Mouse (Mus musculus) small intestine, adult 2 months (tissue): ENCODE data around the gene Gfod2.

Experiments used
- CTCF ChIP-seq: fragments of 200-500 bp; IDR thresholded peaks from 2 replicates; pipeline ENCODE4 v1.5.1; 2012; ENCODE audit warnings: low read depth, mild to moderate bottlenecking, control low read depth, inconsistent platforms, low read length, moderate library complexity, mixed read lengths; ENCODE audit not compliant: insufficient replicate concordance, insufficient read length; ENCODE audit errors: extremely low read depth
- POLR2A ChIP-seq: fragments of 200-500 bp; IDR thresholded peaks from 2 replicates; pipeline ENCODE4 v1.6.1; 2012; ENCODE audit warnings: low read depth, mild to moderate bottlenecking, control low read depth, inconsistent platforms, low read length, moderate library complexity

GRCm38 (mm10) chr8:105716302-105716945, 42.0 kb downstream of the Gfod2 start:
- TF ChIP-seq POLR2A, result no peak
- TF ChIP-seq CTCF, result no peak
